Mouse (Mus musculus): ENCODE measurements around the gene Chchd3. TPM values are rescaled to one million over a fixed set of nuclear protein-coding genes. Genes with fewer than 3 reads are reported as not detected.

Gene Chchd3
- total RNA-seq, 4 experiments from 2014 or later, result 78.6 to 86.8 (median 83.2) TPM

GRCm38 (mm10) chr6:32936794-32937193 lies 123.3 kb downstream of the Chchd3 start:
- DNase-seq (ENCODE audit: low spot score in 2 of 2), result no peak

GRCm38 (mm10) chr6:32936365-32936764 lies 123.7 kb downstream of the Chchd3 start:
- no peak for DNase-seq (ENCODE audit: low spot score in 2 of 2)

DNA sequence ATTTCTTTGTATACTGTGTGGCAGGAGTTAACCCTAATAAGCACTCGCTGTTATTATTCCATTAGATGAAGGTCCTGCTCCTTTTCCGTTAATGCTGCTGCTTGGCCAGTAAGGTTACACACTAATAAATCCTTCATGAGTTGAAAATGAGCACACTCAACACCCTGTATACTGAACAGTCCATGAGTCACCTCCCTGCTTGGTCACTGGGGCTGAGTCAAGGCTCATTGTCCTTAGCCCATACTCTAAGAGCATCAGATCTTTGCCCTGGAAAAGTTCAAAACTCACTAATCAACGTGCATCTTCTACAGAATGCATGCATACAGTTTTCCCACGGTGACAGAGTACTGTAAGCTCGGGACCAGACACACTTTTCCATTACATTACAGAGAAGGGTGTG lies 124.5 kb downstream of the Chchd3 start:
- no peak for DNase-seq (ENCODE audit: low spot score in 2 of 2)

- no peak for DNase-seq (ENCODE audit: low spot score in 2 of 2)
Observed at GRCm38 (mm10) chr6:32931106-32931770, 128.8 kb downstream of the Chchd3 start.

DNA sequence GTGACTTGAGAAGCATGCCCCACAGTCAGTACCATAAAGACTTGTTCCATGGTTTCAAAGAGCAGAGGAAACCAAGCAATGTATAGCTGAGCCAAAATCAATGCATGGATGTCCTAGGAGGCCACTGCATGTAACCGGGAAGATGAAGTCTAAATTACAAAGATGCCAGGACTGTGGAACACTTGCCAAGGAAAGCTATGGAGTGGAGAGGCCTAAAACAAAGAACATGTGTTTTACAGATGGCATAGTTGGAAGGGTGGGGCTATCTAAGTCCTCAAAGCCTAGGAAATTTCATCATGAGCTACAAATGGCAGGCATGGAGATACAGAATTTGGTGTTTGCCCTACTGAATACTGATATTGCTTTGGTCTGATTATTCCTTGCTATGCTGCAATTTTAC lies 137.7 kb downstream of the Chchd3 start:
- DNase-seq (ENCODE audit: low spot score in 2 of 2), result no peak

DNA sequence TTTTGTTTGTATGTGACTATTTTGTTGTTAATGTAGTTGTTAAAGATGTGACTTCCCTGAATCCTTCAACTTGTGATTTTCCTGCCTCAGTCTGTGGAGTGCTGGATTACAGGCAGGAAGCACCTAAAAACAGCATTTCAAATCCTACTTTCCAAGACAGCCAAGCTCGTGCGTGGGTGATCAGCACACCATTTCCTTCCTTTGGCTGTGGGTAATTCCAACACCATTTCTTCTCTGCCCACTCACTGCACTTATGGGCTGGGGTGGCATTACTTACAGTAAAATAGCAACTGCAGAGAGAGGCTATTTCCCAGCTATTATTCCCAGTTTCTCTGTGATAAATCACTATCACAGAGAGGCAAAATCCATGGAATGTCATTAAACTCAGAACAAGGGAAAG lies 140.0 kb downstream of the Chchd3 start:
- peak in 1 of 2 experiments; percentile 80 for DNase-seq (ENCODE audit: low spot score in 2 of 2)

DNA sequence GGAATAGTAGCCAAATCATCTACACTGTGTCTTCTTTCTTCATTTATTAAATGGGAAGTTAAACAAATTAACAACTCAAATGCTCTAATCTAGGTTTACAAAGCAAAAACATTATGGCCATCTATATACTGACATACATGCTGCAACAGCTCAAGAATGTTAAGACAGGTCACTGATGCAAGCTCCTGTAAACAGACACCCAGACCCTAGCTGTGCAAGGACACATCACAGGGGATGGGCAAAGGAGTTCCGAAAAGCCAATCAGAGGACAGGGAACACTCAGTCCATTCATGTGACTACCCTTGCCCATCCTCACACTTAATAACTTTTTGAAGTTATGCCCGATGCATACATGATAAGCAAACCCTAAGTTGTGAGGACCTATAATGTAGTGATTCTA lies 149.4 kb downstream of the Chchd3 start:
- no peak for DNase-seq (ENCODE audit: low spot score in 2 of 2)

GRCm38 (mm10) chr6:32899061-32899460 lies 161.0 kb downstream of the Chchd3 start:
- DNase-seq (ENCODE audit: low spot score in 2 of 2), result no peak

DNA sequence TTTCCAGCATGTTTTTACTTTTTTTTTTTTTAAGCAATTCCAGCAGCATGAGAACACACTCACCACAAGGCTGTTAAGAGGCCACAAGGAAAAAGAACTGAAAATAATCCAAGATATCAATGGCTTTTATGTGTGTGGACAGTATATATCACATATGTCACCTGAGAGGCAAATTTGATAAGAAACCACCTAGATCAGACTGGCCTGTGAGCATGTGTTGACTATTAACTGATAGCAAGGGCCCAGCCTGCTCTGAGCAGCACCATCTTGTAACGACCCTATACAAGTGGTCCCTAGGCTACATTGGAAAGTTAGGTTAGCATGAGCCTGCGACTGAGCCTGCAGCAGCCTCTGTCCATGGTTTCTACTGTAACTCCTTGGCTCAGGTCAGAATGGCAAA lies 166.0 kb downstream of the Chchd3 start:
- DNase-seq (ENCODE audit: low spot score in 2 of 2), result no peak

GRCm38 (mm10) chr6:32890726-32891125 lies 169.3 kb downstream of the Chchd3 start:
- no peak for DNase-seq (ENCODE audit: low spot score in 2 of 2)

DNA sequence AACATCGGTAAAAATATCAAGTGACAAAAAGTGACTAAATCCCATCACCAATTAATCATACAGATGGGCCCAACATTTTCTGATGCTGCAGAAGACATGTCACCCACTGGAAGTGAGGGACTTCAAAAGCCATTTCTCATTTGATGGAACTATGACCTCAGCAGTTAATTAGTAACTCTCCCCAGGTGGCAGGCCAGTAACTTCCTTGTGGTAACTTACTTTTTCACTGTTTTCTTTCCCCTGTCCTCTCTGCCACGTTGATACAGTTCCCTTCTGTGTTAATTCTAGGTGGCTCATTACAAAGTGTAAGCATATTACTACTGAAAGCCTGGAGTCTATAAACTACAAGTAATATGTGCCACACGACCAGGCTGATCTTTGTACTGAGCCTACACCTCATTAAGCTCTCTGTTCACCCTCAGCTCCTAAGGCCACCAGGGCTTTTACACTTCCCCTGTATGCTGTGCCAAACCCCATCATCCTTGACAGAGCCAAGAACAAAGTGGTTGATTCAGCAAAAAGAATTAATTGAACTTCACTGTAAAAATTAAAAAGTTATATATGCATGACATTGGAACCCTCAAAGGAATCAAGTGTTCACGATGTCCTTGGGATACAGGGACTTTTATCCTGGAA lies 171.0 kb downstream of the Chchd3 start:
- DNase-seq (ENCODE audit: low spot score in 2 of 2), result no peak

DNA sequence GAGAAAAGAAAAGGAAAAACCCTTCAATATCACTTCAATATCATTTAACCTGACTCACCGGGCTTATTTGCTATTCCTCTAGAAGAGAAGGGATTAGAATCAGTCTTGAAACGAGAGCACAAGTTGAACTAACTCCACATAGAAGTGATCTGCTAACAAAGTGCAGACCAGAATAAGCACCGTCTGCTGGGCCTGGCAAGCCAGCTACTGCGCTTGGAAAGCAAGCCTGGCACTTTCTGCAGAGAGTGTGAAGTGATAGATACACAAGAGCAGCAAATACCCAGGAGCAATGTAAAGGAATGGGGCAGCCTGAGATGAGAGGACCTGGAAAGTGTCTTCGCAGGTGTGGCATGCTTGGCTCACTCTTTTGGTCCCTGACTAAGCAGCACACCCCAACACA lies 181.5 kb downstream of the Chchd3 start:
- peak in 1 of 2 experiments; percentile 16 for DNase-seq (ENCODE audit: low spot score in 2 of 2)

DNA sequence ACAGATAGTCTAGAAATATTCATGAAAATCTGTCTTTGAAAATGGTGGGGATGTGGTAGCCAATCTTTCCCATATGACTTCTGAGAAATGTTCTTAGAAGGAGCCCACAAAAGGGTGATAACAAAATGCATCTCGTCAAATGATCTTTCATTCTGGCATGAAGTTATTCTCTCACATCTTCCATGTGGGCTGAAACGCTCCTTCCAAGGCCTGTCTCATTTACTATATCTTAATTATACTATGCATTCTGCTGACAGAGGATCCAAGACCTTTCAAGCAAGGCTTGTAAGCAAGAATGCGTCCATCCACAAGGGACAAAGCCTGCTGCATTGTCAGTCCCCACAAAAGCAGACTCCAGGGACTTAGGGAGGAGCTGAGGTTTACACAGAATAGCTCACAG lies 185.9 kb downstream of the Chchd3 start:
- no peak for DNase-seq (ENCODE audit: low spot score in 2 of 2)

- no peak for DNase-seq (ENCODE audit: low spot score in 2 of 2)
Observed at GRCm38 (mm10) chr6:32872805-32873204, 187.3 kb downstream of the Chchd3 start.

GRCm38 (mm10) chr6:32850960-32851359 lies 209.1 kb downstream of the Chchd3 start:
- no peak for DNase-seq (ENCODE audit: low spot score in 2 of 2)

GRCm38 (mm10) chr6:32848974-32849373 lies 211.1 kb downstream of the Chchd3 start:
- no peak for DNase-seq (ENCODE audit: low spot score in 2 of 2)

DNA sequence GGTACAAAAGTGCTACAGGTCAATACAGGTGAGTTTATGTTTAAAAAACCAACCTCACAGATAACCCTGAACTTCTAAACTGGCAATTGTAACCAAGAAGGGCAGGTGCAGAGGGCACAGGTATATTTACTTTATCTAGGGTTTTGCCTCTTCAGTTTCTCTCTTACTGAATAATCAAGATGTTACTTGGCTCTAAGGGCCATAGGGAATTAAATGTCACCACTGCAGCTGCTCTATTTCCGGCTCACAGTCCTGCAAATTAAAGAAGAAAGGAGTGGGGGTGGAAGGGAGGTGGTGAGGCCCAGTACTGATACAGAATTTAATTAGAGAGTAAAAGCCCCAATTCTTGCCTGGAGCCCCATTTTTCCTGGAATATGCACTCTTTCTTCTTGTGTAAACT lies 214.6 kb downstream of the Chchd3 start:
- no peak for DNase-seq (ENCODE audit: low spot score in 2 of 2)

DNA sequence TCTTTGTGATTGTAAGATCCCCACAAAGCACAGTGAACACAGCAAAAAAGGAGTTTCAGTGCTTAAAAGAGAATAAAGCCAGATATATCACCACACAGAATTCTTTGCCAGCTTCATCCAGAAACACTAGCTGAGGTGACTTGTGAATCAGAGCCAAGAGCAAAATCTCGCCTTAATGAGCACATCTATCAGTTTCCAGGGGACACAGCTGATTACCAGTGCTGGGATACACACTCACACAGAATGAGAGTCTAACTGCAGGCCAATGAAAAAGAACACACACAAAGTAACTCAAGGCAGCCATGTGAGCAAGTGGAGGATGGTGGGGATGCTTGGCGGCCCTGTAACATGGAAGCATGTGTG lies 222.1 kb downstream of the Chchd3 start:
- DNase-seq (ENCODE audit: low spot score in 2 of 2), result no peak

- peak in 1 of 2 experiments; percentile 63 for DNase-seq (ENCODE audit: low spot score in 2 of 2)
Observed at GRCm38 (mm10) chr6:32837165-32837938, 222.7 kb downstream of the Chchd3 start.

DNA sequence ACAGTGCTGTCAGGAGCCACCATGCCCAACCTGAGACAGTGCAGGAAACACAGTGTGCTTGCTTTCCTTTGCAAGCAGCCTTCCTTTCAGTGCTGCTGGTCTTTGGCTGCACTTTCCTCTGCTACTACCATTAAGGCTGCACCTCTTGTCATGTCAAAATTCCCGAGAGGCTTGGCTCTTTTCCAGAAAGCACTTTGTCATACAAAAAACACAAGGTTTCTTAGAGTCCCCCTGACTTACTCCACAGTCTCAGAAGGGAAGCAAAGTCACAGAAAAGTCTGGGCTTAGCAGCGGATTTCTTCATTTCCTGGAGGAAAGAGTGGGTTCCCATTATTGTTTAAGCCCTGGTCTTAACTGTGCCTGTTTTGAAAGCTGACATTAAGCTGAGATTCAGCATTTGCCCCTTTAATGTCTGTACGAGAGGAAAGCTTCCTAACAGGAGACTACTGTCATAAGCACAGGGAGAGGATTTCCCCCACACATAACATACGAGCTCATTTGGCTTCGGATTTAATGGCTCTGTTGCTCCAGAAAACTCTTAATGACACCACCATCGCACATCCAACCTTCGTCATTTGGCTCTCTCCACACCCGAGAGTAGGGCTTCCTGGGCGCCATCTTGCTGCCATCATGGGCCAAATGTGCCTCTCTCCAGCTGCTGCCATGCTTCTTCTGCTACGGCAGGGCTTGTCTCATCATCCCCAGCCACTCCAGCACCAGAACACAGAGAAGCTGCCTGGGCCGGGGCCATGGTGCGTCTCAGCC lies 236.0 kb downstream of the Chchd3 start:
- no peak for DNase-seq (ENCODE audit: low spot score in 2 of 2)

- DNase-seq (ENCODE audit: low spot score in 2 of 2), result no peak
Observed at GRCm38 (mm10) chr6:32818961-32819360, 241.1 kb downstream of the Chchd3 start.

DNA sequence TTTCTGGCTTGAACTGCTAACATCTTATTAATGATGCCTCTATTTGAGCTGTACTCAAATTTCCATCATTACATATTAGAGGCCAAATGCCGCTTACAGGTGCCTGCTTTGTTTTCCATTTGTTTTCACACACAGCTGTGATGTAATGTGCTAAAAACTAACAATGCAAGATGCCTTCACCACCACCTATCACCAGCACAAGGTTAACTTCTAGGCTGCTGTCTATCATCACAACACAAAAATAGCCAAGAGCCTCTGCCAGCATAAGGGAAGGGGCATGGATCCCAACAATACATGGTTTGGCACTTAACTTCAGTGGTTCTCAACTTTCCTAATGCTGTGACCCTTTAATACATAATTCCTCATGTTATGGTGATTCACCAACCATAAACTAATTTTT lies 251.3 kb downstream of the Chchd3 start:
- no peak for DNase-seq (ENCODE audit: low spot score in 2 of 2)
